Mouse (Mus musculus): ENCODE measurements around the gene Tspyl1.

The Tspyl1 gene

DNA sequence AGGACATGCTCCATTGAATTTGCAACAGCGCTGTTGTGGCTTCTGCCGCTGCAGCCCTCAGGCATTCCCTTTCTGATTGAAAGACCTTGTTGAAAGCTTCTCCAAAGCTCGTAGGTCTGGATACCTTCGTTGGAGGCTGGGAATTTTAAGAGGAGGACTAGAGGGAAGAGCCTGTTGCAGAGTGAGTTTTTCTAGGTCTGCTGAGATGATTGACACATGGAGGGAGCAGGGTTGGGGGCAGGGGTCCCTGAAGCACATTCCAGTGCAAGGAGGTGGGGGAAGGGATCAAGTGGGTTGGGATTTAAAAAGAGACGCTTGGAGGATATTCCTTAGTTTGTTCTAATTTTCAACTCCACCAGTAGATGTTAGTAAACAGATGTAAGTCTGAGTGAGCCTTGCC, 18.4 kb downstream of the Tspyl1 start:
- no peak for DNase-seq (ENCODE audit: low read depth)

GRCm38 (mm10) chr10:34307070-34307469, 25.1 kb downstream of the Tspyl1 start:
- DNase-seq (ENCODE audit: low read depth), result peak; percentile 51

GRCm38 (mm10) chr10:34309915-34310685, 28.1 kb downstream of the Tspyl1 start:
- no peak for DNase-seq (ENCODE audit: low read depth)

DNA sequence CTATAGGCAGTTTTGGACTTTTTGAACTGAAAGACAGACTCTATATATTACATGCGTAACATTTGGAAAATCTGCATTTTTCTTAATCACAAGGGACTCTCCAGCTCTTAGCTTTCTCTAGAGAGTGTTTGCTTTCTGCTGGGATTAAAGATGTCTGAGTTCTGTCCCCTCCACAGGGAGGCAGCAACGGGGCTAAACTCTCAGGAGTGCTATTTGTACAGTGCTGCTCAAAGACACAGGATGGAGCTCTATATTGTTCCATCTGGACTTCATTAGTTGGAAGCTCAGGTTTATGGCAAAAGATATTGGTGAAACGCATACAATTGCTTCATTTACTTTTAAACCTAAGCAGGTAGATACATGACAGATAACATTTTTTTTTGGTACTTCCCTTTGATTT, 30.5 kb downstream of the Tspyl1 start:
- DNase-seq (ENCODE audit: low read depth), result no peak

GRCm38 (mm10) chr10:34316571-34317216, 34.7 kb downstream of the Tspyl1 start:
- no peak for DNase-seq (ENCODE audit: low read depth)

- no peak for DNase-seq (ENCODE audit: low read depth)
Measured at GRCm38 (mm10) chr10:34317217-34317606, 35.2 kb downstream of the Tspyl1 start.

DNA sequence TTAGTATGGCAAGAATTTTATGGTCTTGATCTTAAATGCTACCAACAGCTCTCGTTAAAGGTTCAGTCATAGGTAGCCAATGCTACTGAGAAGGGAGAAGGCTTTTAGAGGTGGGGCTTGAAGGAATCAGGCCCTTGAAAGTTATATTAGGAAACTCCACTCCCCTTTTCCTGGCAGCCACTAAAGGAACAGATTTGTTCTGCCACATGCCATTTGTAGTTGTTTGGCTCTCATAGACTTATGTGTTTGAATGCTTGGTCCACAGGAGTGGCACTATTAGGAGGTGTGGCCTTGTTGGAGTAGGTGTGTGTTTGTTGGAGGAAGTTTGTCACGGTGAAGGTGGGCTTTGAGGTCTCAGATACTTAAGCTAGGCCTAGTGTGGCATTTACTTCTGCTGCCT, 38.8 kb downstream of the Tspyl1 start:
- no peak for DNase-seq (ENCODE audit: low read depth)

GRCm38 (mm10) chr10:34326701-34327100, 44.7 kb downstream of the Tspyl1 start:
- peak; percentile 44 for DNase-seq (ENCODE audit: low read depth)

DNA sequence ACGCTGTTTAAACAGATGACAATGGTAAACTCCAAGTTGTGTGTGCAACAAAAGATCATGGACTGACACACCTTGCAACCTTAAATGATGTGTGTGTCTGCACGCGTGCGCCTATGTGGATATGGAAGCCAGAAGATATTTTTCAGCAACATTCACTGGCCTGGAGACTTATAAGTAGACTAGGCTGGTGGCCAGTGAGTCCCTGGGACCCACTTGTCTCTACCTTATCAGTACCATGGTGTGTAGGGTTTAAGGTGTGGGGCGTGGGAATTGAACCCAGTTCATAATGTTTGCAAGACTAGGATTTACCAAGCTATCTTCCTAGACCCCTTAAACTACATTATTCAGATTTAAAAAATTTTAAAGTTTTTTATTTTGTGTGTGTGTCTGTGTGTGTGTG, 45.2 kb downstream of the Tspyl1 start:
- no peak for DNase-seq (ENCODE audit: low read depth)

DNA sequence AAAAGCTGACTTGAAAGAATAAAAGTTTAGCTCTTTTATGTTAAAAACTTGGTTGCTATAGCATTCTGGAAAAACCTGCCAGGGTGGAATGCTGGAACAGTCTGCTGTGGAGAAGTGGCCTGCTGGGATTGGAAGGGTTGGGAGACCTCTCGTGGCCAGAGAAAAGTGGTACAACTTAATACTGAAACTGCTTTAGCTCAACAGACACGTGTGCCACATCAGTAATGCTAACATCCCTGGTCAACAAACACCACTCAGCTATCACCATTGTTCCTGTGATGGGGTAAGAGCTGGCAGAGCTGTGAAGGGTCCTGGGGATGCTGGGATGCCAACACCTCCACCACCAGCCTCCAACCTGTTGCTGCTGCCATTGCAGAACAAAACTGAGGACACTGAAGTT, 46.3 kb downstream of the Tspyl1 start:
- peak; percentile 39 for DNase-seq (ENCODE audit: low read depth)

Data from 416B (cell line).